Mouse (Mus musculus) heart, postnatal 0 days (tissue): ENCODE measurements at regions not wholly inside any gene's neighbourhood (a gene's known extent, or its start where the extent isn't known, plus 50 kb on each side); places are given as distances from the start of the nearest gene placed in this dataset.

ENCODE experiments used
- CTCF ChIP-seq: IDR thresholded peaks from 2 replicates; pipeline ENCODE4 v1.5.1; 2016; ENCODE audit warnings: antibody characterized with exemption, control low read depth, low read depth
- EP300 ChIP-seq: IDR thresholded peaks from 2 replicates; pipeline ENCODE4 v1.6.1; 2016; ENCODE audit warnings: antibody characterized with exemption, low read depth

DNA sequence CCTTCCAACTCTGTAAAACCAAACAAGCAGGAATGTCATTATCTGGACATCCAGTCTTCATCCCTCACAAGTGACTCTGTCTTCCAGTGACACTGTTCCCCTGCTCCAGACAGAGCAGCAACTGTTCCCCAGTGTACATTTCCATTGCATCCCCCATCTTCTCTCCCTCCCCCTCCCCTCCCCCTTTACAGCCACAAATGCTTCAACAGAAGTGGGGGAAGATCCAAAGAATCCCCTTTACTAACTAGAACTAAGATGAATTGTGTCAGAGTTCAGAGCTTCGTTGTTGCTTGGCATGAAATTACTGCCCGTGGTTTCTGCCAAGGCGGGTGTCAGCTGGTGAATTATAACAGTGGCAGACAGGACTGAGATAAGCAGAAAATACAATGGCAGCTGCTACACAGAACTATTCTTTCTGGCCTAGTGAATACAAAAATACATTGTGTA lies 673.7 kb upstream of the Marcks start:
- TF ChIP-seq CTCF (no peak), EP300 (no peak)
